Mouse (Mus musculus) frontal cortex, postnatal 10 days (tissue): ENCODE data around the gene Stom.
A peak's percentile ranks its signal among the peaks of the same experiment; 100 is the strongest.

Experiments used
- DNase-seq, 2 experiments: peaks; one replicate each; pipeline ENCODE4 v3.0.0; 2022; ENCODE audit warnings: low spot score in 2 of 2, mixed read lengths in 1 of 2

The Stom gene

DNA sequence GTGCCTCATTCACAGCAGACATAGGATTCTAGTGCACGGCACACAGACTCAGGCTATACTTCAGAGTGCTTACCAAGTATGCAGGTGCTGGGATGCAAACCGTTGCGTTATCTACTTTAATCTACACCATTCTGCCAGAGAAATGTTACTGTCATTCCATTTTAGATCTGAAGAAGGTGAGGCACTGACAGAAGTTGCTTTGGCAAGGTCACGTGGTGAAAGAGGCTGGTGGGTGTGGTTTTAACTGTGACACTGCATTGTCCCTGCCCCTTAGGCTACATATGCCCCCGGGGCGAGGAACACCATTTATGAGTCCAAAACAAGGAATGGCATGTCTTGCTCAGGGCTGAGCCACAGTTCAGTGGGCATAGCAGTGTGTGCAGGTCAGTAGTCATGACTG, 63.9 kb downstream of the Stom start:
- DNase-seq: no peak

DNA sequence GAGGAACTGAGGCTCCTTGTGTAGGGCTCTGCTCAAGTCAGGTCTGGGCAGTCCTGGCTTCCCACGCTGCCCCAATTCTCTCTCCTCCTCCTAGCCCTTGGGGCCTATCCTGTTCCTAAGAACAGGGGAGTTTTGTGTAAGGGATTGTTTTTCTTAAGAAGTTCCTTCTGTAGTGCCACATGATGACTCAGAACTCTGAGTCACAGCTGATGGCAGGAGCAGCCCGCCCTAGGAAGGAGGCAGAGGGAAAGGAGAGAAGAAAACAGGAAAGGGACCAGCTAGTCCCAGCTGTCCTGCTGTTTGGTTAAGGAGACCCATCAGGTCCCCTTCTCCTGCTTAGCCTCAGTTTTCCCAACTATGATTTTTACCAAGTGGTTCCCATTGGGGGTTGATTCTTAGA, 65.0 kb downstream of the Stom start:
- no peak for DNase-seq

DNA sequence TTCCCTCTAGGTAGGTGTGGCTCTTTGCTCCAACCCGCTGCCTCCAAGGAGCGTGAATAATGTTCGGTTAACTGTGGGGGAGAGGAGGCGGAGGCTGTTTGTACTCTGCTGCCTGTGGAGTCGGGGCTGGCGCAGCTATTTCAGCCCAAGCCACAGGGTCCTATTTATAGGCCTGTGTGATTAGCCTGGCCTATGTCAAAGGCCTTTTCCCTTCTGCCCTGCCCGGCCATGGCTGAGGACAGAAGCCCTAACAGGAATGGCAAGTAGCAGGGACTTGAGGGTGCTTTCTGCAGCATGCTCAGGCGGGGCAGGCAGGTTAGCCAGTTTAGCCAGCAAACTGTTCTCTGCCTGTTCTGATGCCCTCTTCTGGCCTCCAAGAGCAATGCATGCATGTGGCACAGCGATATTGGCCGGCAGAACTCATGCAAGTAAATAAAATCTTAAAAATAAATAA, 66.2 kb downstream of the Stom start:
- DNase-seq: peak in 1 of 2 experiments; percentile 52

DNA sequence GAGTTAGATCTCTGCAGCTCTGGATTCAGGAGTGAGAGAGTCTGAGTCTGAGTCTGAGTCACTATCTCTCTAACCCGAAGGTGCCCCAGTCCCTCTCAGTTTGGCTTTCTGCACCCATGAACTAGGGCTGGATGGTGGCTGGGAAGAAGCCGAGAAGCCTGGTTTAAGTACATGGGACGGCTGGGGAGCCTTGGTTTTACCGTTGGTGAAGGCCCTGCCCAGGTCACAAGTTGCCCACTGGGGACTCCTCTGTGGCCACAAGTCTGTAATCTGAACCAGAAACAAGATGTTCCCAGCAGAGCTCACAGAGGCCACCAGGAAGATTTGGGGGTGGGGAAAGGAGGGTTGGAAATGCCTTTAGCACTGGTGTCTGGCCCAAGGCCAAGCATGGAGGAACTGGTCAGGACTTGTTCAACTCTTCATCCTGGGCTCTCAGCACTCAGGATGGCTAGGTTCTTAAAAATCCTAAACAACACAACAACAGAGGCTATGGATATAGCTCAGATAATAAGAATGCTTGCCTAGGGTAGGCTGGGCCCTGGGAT, 67.0 kb downstream of the Stom start:
- no peak for DNase-seq

GRCm38 (mm10) chr2:35269136-35269535, 67.6 kb downstream of the Stom start:
- no peak for DNase-seq

GRCm38 (mm10) chr2:35267876-35268566, 68.8 kb downstream of the Stom start:
- no peak for DNase-seq

DNA sequence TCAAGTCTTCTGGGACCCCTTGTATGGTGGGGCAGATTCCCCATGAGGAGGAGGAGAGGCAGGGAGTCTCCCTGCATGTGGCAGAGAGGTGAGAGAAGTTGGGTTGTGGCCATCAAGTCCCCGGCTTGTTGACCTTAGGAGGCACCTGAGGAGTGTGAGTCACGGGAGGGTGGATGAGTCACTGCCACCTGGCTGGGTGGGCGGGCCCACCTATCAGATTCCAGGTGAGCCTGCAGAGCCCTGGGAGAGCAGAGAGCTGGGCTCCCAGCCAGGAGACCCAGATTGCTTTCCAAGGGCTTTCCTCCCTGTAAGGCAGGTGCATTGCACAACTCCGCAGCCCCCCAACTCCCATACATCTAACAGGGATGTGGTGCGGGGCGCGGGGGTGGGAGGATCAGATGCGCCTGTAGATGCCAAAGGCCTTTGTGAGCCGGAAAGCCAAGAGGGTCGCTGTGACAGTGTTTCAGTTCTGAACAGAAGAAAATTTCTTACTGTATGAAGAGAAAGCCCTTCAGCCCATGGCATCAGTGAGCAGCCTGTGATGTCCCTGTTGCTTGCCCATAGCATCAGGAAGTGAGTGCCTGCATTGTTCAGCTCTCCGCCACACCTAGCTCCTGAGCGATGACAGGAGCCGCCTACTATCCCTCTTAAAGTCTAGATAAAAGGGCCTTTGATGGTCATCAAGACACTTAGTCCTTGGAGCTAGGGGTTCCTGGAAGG, 69.5 kb downstream of the Stom start:
- DNase-seq: no peak

DNA sequence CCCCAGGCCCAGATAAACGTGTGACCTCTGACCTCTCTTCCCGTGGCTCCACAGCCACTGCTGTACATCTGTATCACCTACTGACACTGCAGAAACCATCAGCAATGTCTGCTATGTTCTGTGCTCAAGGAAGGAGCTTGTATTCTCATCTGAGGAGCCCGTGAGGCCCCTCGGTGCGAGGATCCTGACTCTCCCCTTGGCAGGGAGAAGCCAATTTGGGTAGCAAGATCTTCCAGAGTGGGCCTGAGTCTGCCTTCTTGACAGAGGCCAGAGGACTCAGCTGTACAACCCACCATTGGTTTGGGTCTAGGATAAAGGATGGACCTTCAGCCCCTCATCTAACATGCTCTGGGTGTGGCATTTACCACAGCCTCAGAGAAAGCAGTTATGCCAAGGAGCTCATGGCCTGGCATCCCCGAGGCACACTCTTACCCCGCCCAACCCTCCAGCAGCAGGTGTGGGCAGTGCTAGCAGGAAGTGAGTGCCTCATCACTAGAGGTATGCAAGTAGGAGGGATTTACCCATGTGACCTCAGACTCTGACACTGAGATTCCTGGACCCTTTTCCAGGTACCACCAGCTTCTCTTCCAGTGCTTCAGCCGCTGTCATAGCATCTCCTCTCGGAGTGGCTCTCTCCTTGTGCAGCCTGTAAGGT, 70.4 kb downstream of the Stom start:
- DNase-seq: no peak

- no peak for DNase-seq
Measured at GRCm38 (mm10) chr2:35265775-35266174, 71.0 kb downstream of the Stom start.

- DNase-seq: no peak
Measured at GRCm38 (mm10) chr2:35265296-35265695, 71.5 kb downstream of the Stom start.

DNA sequence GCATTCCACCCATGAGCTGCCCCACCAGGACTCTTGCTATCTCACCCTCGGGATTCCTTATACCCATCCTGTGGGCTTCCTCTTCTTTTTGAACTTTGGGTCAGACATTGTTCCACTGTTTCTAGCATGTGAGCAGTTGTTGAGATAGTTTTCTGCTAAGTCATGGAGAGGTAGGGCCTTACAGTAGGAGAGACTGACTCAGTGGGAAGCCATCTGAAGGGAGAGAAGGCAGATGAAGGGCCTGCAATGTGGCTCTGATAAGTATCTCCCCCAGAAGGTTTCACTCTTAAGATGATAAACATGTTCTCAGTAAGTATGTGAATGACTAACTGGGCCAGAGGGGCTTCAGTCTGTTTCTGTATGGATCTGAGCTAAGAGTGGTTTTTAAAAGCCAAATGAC, 72.7 kb downstream of the Stom start:
- DNase-seq: no peak
